Mouse (Mus musculus) forelimb bud, embryonic 11.5 days (tissue): ENCODE data around the gene Zfp318.

Source experiments
- DNase-seq: peaks from one replicate; pipeline ENCODE4 v3.0.0-alpha.2; 2012; ENCODE audit warnings: low read depth, low spot score

Gene Zfp318

DNA sequence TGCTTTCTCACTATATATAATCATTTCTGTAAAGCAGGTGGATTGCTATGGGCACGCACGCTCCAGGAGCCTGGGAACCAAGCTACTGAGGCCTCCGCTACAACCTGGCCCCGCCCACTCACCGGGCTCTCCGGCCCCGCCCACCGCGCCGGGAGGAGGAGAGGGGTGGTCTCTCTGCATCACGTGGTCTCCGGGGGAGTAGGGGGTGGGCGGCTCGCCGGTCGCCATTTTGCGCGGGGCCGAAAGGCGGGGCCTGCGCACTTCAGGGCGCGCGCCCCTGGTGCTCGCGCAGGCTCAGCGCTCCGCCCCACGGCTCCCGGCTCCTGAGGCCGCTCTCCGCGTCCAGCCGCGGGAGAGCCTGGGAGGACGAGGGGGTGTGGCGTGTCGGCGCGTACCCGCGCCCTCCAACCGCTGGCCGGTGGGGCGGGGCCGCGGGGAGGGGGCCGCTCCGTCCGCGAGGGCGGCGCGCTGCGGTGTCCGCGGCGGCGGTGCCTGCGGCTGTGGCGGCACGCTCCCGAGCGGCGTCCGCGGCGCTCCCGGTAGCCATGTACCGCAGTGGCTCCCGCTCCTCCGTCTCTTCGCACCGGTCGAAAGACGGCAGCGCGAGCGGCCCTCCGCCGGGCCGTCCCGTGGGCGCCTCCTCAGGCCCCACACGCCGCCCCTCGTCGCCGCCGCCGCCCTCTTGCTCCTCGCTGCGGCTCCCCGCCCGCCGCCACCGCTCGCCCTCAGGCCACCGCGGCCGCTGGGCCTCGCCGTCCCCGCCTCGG lies at the start of gene Zfp318:
Gene Zfp318 (plus strand): TSS at position 438 of the 767 bp plus-strand sequence.
- DNase-seq: peak; percentile 97

DNA sequence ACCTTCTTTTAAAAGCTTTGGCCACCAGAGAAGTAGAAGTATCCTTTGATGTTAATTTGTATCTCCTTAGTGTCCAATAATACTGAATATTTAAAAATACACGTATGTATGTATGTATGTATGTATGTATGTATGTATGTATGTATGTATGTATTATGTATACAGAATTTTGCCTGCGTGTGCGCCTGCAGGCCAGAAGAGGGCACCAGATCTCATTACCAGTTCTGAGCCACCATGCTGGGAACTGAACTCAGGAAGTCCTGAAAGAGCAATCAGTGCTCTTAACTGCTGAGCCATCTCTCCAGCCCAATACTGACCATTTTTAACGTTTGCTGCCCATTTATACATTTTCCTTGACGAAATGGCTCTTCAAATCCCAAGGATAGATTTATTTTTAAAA lies 47.1 kb upstream of the Zfp318 start:
- no peak for DNase-seq

DNA sequence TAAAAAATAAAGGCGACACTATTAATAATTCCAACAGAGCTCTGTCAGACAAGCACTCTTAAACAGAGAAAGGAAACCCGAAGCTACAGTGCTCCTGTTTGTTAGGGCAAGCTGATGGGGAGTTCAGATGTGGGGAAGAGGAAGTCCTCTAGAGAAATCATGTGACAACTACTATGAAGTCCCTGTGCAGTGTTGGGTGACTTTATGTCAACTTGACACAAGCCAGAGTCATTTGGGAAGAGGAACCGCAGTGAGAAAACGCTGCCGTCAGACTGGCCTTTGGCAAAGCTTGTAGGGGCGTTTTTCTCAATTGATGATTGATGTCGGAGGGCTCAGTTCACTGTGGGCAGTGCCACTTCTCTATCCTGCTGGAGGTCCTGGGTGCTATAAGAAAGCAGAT lies 42.3 kb upstream of the Zfp318 start:
- no peak for DNase-seq

DNA sequence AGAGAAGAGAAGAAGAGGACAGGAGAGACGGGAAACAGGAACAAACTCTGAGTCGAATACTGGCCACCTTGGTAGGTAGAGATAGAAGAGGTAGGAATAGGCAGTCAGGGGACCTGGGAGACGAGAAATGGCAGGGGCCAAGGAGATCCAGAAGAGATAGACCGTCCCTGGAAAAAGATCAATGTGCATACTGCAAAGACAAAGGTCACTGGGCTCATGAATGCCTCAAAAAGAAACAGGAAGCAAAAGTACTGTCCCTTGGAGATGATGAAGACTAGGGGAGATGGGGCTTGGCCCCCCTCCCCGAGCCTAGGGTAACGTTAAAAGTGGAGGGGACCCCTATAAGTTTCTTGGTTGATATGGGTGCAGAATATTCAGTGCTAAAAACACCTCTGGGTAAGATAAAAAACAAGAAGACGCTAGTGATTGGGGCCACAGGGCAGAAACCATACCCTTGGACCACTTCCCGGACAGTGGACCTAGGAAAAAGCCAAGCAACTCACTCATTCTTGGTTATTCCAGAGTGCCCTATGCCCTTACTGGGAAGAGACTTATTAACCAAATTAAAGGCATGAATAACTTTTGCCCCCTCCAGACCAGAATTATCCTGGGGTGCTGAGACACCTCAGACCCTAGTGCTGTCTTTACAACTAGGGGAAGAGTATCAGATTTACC lies 32.4 kb upstream of the Zfp318 start:
- no peak for DNase-seq

DNA sequence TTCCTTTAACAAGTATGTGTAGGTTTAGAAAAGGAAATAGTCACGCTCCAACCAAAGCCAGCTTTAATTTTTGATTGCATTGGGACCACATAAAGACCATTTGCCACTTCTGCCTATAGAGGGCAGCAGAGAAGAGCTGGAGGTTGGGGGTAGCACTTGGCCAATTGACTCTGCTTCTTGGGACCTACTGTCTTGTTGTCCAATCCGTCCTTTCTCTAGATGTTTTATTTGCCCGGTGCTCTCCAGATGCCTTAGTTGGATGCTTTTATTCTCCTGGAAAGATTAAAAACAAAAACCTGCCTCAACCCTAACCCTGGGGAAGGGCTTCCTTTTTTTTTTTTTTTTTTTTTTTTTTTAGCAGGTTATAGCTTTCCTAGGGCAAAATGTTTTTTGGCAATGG lies 11.7 kb upstream of the Zfp318 start:
- no peak for DNase-seq

DNA sequence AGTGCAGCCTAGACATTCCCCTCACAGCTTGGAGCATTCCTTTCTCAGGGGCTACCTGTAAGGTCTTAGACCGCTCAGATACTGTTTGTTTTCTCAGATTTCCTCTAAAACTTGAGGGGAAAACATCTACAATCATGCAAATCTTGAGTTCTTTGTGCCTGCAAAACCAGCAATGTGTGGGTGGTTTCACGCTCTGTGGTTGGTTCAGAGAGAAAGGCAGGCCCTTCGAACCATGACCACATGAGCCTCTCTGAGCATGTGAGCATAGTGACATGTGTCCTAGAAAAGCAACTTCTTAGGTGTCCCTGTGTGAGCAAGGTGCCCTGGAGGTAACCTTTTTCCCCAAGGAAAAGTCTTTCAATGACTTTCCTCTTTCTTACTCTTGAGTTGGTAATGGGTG lies 5.0 kb upstream of the Zfp318 start:
- DNase-seq: no peak

DNA sequence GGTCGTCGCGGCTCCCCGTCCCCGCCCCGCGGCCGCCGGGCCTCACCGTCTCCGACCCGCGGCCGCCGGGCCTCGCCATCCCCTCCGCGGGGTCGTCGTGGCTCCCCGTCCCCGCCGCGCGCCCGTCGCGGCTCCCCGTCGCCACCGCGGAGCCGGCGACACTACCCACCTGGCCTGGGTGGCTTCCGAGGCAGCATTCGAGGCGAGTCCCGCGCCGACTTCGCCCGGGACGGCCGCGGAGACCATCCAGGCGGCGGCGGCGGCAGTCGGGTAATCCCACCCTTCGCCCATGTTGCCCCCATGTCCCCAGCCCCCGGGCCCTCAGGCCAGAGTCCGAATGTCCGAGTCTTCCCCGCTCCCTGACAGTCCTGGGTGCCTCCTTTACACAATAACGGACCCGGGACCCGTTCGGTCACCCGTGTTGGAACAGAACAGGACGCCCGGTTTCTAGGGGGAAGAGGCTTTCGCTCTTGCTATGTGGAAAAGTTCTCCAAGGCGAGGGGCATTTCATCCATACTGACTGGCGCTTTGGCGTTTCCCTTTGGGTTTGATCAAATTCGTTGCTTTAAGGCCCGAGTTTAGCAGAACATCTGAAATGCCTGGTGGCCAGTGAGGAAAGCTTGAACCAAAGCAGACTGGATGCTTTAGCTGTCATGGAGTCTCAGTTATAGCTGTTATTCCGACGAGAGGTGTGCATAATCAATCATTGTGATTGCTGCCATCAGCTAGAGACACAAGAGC lies 700 bp downstream of the Zfp318 start:
- DNase-seq: peak; percentile 14

DNA sequence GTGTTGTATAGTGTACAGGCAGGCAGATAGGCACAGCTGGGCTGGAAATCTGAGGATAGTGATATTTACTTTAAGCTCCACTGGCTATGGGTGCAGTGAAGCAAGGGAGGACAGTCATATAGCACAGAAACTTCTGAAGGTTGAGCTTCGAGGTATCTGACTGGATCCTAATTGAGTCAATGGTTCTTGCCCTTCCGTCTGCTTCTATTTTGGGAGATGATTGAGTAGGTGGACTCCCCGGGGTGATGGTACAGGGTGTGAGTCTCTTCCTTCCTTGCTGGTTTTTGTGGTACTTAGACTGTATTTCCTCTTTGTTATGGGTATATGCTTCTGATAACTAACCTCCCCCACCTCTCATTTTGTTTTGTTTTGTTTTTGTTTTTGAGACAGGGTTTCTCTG lies 4.7 kb downstream of the Zfp318 start:
- no peak for DNase-seq

DNA sequence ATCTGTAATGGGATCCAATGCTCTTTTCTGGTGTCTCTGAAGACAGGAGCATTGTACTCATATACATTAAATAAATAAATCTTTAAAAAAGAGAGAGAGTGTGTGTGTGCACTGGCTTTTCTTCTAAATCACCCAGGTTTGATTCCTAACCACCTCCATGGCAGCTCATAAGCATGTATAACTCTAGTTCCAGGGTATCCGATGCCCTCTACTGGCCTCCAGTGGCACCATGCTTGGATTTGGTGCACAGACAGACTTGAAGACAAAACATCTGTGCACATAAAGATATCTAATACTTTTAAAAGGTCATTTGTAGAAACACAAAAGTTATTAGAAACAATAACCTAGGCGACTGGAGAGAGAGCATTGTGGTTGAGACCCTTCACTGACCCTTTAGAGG lies 9.5 kb downstream of the Zfp318 start:
- no peak for DNase-seq

DNA sequence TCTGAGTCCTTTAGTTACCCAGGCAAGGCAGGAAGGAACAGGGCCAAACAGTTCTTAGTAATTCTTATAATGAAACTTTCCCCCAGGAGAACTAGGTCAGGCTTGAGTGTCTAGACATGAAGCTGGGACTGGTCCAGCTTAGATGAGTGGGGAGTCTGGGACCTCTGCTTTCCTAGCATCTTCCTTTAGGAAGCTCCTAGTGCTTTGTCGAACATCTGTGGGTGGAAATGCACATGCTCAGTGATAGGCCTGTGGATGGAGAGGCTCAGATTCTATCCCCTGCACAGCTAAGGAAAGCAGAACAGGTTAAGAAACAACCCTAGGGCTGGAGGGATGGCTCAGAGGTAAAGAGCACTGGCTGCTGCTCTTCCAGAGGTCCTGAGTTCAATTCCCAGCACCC lies 11.1 kb downstream of the Zfp318 start:
- DNase-seq: no peak

DNA sequence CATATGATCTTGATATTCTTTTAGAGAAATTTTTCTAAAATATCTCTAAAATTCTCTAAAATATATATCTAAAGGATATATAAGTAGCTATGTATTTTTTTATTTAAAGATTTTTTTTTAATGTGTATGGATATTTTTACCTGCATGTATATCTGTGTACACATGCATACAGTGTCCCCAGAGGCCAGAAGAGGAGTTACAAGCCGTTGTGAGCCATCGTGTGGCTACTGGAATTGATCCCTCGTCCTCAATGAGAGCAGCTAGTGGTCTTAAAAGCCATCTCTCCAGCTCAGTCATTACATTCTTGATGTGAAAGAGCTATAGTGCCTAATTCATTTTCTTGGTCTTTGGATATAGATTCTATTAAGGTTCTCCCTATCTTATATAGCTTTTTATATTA lies 24.9 kb downstream of the Zfp318 start:
- DNase-seq: no peak

DNA sequence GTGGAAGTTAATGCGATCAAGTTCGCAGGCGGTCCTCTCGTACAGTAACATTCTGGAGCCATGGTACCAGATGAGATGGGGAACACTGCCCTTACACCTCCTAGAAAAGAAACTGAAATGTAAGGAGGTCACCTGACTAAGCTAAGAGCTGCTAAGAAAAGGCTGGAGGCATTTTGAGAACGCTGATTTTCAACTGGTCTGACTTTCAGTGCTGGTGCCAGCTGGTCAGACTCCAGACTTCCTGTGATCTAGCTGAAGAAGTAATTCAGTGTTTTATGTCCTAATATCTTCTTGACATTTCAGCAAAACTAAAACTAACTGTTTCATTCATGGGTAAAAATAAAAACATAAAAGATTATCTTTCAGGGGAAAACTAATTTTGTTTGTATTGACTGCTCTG lies 35.1 kb downstream of the Zfp318 start:
- no peak for DNase-seq

DNA sequence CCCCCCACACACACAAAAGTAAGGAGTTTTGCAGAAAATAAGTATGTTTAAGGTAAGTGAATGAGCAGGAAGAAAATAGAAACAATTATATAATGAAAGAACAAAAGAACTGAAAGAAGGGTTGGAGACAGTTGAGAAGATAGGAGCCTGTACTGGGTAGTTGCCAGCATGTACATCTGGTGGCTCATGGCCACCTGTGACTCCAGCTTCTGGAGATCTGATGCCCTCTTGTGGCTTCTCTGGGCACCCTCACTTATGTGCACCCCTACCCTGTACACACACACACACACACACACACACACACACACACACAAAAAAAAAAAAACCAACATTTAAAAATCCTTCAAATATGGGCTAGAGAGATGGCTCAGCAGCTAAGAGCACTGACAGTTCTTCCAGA lies 36.2 kb downstream of the Zfp318 start:
- DNase-seq: no peak

DNA sequence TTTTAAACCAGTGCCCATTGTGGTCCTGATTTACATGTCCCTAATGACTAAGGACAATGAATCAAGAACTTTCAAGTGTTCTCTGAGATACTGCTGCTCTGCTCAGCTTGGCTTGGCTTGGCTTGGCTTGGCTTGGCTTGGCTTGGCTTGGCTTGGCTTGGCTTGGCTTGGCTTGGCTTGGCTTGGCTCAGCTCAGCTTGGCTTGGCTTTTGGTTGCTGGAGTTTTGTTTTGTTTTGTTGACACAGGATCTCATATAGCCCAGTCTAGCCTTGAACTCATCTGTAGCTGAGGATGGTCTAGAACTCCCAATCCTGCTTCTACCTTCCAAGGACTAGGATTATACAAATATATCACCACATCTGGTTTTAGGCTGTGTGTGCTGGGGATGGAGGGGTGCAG lies 43.0 kb downstream of the Zfp318 start:
- no peak for DNase-seq

DNA sequence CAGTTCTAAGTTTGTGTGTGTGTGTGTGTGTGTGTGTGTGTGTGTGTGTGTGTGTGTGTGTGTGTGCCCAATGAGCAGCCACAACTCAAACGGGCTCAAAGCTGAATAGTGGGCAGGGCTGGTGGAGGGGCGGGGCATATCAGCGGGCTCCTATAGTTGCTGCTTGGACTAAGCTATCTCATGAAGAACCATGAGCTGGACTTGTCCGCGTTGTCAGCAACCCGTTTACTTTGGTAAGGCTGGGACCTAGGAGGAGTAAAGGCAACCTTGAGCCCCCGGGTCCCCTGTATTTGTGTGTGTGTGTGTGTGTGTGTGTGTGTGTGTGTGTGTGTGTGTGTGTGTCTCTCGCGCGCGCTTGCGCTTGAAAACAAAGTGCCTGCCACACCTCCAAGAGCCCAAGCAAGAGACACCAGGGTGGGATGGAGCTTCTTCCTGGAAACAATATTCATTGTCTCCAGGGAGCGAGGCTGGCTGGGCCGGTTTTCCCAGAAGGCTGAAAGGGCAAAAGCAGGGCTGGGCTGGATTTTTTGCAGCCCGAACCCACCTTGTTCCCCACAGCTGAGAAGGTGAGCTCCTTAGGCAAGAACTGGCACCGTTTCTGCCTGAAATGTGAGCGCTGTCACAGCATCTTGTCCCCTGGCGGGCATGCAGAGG lies 45.4 kb downstream of the Zfp318 start, which contains the start of gene Crip3:
Gene Crip3 (plus strand): TSS at position 166 of the 654 bp plus-strand sequence.
- no peak for DNase-seq

DNA sequence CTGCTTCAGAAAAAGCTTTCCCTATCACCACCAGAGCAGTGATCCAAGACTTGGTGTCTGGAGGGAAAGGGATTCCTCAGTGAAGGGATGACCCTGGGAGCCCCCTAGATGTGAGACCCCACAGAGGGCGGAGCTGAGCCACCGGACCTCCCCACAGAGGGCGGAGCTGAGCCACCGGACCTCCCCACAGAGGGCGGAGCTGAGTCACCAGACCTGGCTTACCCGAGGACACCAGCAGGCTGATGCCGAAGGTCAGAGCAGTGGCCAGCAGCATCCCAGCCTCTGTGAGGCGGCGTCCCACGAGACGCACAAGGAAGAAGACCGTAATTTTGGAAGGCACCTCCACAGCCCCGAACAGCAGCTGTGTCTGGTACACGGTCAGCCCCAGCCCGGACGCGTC lies 50.1 kb downstream of the Zfp318 start:
- no peak for DNase-seq

DNA sequence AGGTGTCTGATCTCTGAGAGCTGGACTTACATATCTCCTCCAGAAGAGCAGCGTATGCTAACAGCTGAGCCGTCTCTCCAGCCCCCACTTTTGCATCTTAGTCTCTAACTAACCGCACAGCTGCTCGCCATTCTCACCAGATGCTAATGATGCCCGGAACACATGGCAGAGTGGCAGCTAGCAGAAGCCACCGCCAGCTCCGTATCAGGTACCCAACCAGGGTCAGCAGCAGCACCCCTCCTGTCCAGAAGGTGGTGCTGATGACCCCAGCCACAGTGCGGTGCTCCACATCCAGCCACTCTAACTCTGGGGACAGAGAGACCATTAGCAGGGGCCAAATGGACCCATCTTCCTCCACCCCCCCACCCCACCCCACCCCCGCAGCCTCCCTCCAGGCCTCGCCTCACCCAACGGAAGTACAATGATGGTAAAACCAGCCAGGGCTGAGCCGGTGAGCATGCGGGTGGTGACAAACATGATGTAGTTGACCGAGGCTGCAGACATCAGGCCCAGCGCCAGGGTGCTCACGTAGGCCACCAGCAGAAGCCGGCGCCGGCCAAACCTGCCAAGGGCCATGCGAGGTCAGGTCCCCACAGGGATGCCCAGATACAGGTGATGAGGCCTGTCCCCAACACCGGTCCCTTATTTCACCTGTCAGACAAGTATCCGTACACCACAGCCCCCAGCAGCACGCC lies 53.3 kb downstream of the Zfp318 start:
- DNase-seq: no peak

DNA sequence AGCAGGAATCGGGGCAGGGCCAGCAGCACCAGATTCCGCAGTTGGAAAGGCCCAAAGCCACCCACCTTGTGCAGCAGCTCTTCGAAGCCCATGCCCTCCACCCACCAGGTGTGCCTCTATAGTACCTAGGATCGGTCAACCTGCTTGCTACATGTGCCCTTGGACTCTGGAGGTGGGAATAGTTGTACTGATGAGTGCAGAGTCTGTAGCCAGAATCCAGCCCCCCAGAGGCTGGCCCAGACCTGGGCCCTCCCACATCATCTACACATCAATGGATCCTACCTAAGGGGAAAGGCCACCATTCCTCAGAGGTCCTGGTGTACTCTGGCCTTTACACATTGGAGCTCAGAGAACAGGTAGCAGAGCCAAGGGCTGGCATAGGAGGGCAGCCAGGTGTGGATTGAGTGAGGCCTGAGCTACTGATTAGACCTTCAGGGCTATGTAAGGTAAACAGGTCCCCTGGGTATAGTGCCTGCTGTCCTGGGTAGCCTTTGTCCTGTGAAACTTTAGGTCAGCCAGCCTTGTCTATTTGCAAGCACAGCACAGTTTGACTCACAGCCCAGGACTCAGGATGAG lies 54.9 kb downstream of the Zfp318 start, which contains the start of gene Slc22a7:
Gene Slc22a7 (minus strand): TSS at position 160 of the 576 bp plus-strand sequence.
- no peak for DNase-seq

DNA sequence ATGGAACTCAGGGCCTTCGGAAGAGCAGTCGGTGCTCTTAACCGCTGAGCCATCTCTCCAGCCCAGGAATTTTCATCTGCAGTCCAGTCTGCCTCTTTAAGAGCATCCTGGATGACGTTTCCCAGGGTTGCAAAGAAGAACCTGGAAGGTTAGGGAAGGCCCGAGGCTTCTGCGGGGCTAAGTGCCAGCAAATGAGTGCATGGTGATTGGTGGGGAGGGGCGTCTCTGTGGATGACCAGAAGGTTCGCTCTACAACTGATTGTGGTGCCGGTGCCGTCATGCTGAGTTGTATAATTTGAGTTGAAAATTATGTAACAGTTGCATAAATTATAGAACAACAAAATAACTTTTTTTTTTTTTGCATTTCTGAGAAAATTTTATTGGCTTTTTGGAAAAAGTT lies 55.6 kb downstream of the Zfp318 start:
- DNase-seq: no peak

DNA sequence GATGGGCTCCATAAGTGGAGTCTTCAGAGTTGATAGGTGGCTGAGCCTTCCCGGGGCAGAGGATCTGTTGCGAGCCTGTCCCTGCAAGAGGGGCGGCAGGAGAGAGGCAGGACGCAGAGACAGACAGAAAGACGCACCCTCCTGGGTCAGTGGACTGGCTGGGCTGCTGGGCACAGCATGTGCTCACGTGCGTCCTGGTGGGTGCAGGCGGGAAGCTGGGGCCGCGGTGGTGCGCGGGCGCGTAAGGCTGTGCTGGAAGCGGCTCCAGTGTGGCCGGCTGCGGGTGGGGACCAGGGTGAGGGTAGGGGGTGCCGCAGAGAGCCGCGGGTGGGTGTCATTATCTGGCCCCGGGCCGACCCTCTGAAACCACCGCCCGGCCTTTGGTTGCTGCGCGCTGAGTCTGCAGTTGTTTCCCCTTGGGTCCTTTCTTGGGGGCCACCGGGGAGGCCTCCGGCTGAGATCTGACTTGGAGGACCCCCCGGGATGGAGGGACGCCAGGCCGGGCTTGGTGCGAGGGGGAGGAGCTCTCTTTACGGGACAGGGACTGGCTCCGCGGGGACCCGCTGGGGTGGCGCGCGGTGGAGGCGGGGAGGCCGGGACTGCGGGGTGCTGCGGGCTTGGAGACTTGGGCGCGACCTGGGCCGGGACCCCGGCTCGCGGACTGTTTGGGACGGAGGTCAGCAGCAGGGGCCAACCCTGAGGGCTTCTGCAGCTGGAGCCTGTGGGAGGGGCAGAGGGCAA lies 61.5 kb downstream of the Zfp318 start:
- no peak for DNase-seq
